Mouse (Mus musculus): ENCODE results near the gene Fbxo47. TPM values are rescaled to one million over a fixed set of nuclear protein-coding genes. Genes with fewer than 3 reads are reported as not detected.

Fbxo47 gene
- 0.22 and 0.24 TPM in 2 replicates for polyA plus RNA-seq (2012; rRNA removed)

GRCm38 (mm10) chr11:97883918-97884600 lies at the start of gene Fbxo47:
Gene Fbxo47 (minus strand): TSS chr11:97884154.

GRCm38 (mm10) chr11:97840539-97840954 lies 43.4 kb downstream of the Fbxo47 start, which contains the start of gene B230217C12Rik:
Gene B230217C12Rik (plus strand): TSS chr11:97840780.

Other genes with a start within 250 kb of the Fbxo47 start
- 1.00 and 1.2 TPM in 2 replicates for gene Mllt6, start 220.7 kb downstream of the Fbxo47 start, polyA plus RNA-seq (2012; rRNA removed)
- gene Cisd3, start 198.3 kb downstream of the Fbxo47 start, polyA plus RNA-seq (2012; rRNA removed) = 4.9 and 5.2 TPM in 2 replicates
- 3.9 and 4.6 TPM in 2 replicates for gene Pcgf2, start 183.7 kb downstream of the Fbxo47 start, polyA plus RNA-seq (2012; rRNA removed)
- gene Psmb3, start 180.8 kb downstream of the Fbxo47 start, polyA plus RNA-seq (2012; rRNA removed) = 180 and 207 TPM in 2 replicates
- gene Pip4k2b, start 139.4 kb downstream of the Fbxo47 start, polyA plus RNA-seq (2012; rRNA removed) = 4.7 and 5.4 TPM in 2 replicates
- 5.7 and 5.8 TPM in 2 replicates for gene Cwc25, start 117.6 kb downstream of the Fbxo47 start, polyA plus RNA-seq (2012; rRNA removed)
- 0.06 TPM in 1 of 2 replicates, not detected in the other for gene 1700001P01Rik, start 108.2 kb downstream of the Fbxo47 start, polyA plus RNA-seq (2012; rRNA removed)
- 582 and 642 TPM in 2 replicates for gene Rpl23, start 101.7 kb downstream of the Fbxo47 start, polyA plus RNA-seq (2012; rRNA removed)
- 17.7 and 19.5 TPM in 2 replicates for gene Lasp1, start 85.2 kb downstream of the Fbxo47 start, polyA plus RNA-seq (2012; rRNA removed)
- 0.51 and 0.73 TPM in 2 replicates for gene B230217C12Rik, start 43.4 kb downstream of the Fbxo47 start, polyA plus RNA-seq (2012; rRNA removed)
- 0.27 and 0.35 TPM in 2 replicates for gene Plxdc1, start 102.3 kb upstream of the Fbxo47 start, polyA plus RNA-seq (2012; rRNA removed)
- gene Arl5c, start 112.0 kb upstream of the Fbxo47 start, polyA plus RNA-seq (2012; rRNA removed) = 2.2 and 2.9 TPM in 2 replicates
- gene Cacnb1, start 138.9 kb upstream of the Fbxo47 start, polyA plus RNA-seq (2012; rRNA removed) = 0.50 and 0.90 TPM in 2 replicates
- 1,065 and 1,104 TPM in 2 replicates for gene Rpl19, start 142.6 kb upstream of the Fbxo47 start, polyA plus RNA-seq (2012; rRNA removed)
- 0.01 TPM in 1 of 2 replicates, not detected in the other for gene Stac2, start 169.3 kb upstream of the Fbxo47 start, polyA plus RNA-seq (2012; rRNA removed)